Mouse (Mus musculus) G1E (cell line): ENCODE measurements at regions not wholly inside any gene's neighbourhood (a gene's known extent, or its start where the extent isn't known, plus 50 kb on each side); places are given as distances from the start of the nearest gene placed in this dataset.

Source experiments
- CTCF ChIP-seq: IDR thresholded peaks from 2 replicates; pipeline ENCODE4 v1.5.1; 2012; ENCODE audit warnings: low read depth, low read length, inconsistent platforms, mixed read lengths
- GATA1 ChIP-seq: IDR thresholded peaks from 2 replicates; pipeline ENCODE4 v1.6.1; 2012; ENCODE audit warnings: borderline replicate concordance, low read length, inconsistent platforms, mixed read lengths
- POLR2AphosphoS5 ChIP-seq: IDR thresholded peaks from 2 replicates; pipeline ENCODE4 v1.6.1; 2012; ENCODE audit warnings: low read depth, low read length, inconsistent platforms; ENCODE audit not compliant: insufficient replicate concordance
- TAL1 ChIP-seq: conservative IDR thresholded peaks from 2 replicates; pipeline ENCODE4 v1.6.1; 2012; ENCODE audit warnings: low read depth, low read length, inconsistent platforms, mixed read lengths

DNA sequence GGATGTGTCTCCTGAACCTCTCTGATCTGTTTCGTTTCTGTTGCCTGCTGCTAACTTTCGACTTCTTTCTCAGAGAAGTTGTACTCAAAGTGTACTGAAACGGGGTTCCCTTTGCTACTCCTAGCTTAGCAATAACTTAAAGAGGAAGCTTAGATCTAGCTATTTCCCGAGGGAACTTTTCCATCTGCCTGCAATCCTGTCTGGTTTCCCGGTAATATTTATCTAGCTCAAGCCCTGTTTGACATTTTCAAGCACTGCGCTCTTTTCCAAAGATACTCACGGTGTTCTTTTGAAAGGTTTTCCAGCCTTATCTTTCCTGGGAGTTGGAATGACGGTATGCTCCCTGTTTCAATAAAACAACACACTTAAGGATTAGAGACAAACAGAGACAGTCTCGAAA, 122.1 kb downstream of the Alg10b start:
- TF ChIP-seq CTCF (no peak), TAL1 (no peak), GATA1 (no peak), POLR2AphosphoS5 (no peak)
